In genomic region chr7:125523051-125523450, GRCm38 (mm10) we compare ENCODE assay signal across 20 mouse cellular contexts. TPM values are rescaled to one million over a fixed set of nuclear protein-coding genes. Genes with fewer than 3 reads are reported as not detected.
A peak's percentile ranks its signal among the peaks of the same experiment; 100 is the strongest.
DNase-seq lines count a peak whose midpoint lies in the region; ATAC-seq lines count a peak whose summit lies in the region.
"Had no signal": no experiment of that assay in that cellular context is flagged by ENCODE, and none has a peak within 500 bp of the region (broad histone marks: within the 10 kb centered on the region; RNA-seq: fewer than 3 reads in every experiment).

No protein-coding gene starts in this region.

- no peaks in the 10 kb centered on the region for H3K36me3 ChIP-seq in megakaryocyte, embryonic 14.5 days (replicated peaks; ENCODE audit: low read length)
- H3K36me3 ChIP-seq in liver, embryonic 16.5 days (ENCODE audit: control insufficient read depth, insufficient read depth), result no peaks in the 10 kb centered on the region
- H3K36me3 ChIP-seq: embryonic facial prominence, embryonic 15.5 days; forebrain, embryonic 15.5 days; heart, embryonic 15.5 days; hindbrain, embryonic 15.5 days had no signal

- 7% methylated on average over 3 of the region's 3 CpGs for WGBS in liver, embryonic 16.5 days (ENCODE audit: insufficient replicate concordance)

- no peak for ATAC-seq in megakaryocyte, adult 5-6 weeks (ENCODE audit: poor library complexity, severe bottlenecking)
- ATAC-seq in erythroblast, adult 5-6 weeks (replicated peaks; ENCODE audit: low FRiP score, poor library complexity, severe bottlenecking), result peak; percentile 84
- ATAC-seq in liver, embryonic 16.5 days (ENCODE audit: low read depth), result peak; percentile 94
- ATAC-seq: forebrain, embryonic 15.5 days; Patski had no signal

- H3K27me3 ChIP-seq in megakaryocyte, embryonic 14.5 days (replicated peaks), result peaks cover 11% of the 10 kb centered on the region
- no peaks in the 10 kb centered on the region for H3K27me3 ChIP-seq in liver, embryonic 16.5 days (ENCODE audit: control insufficient read depth, insufficient read depth, low read depth, low read length)
- H3K27me3 ChIP-seq: embryonic facial prominence, embryonic 15.5 days; forebrain, embryonic 15.5 days; heart, embryonic 15.5 days; hindbrain, embryonic 15.5 days had no signal

- H3K4me3 ChIP-seq in megakaryocyte, embryonic 14.5 days (replicated peaks), result peak overlapping the region; percentile 59
- no peak overlapping the region for H3K4me3 ChIP-seq in liver, embryonic 16.5 days (ENCODE audit: low read depth, low read length)
- H3K4me3 ChIP-seq: embryonic facial prominence, embryonic 15.5 days; forebrain, embryonic 15.5 days; heart, embryonic 15.5 days; hindbrain, embryonic 15.5 days; left cerebral cortex, adult 2 months had no signal

- peak overlapping the region; percentile 82 for H3K27ac ChIP-seq in liver, embryonic 16.5 days (ENCODE audit: low read length)
- H3K27ac ChIP-seq: embryonic facial prominence, embryonic 15.5 days; forebrain, embryonic 15.5 days; heart, embryonic 15.5 days; hindbrain, embryonic 15.5 days; left cerebral cortex, adult 2 months had no signal

- peaks cover 25% of the 10 kb centered on the region for H3K4me1 ChIP-seq in megakaryocyte, embryonic 14.5 days
- peaks cover 26% of the 10 kb centered on the region for H3K4me1 ChIP-seq in liver, embryonic 16.5 days (ENCODE audit: control insufficient read depth, low read depth, low read length)
- H3K4me1 ChIP-seq: embryonic facial prominence, embryonic 15.5 days; forebrain, embryonic 15.5 days; heart, embryonic 15.5 days; hindbrain, embryonic 15.5 days had no signal

- H3K4me2 ChIP-seq in liver, embryonic 16.5 days (ENCODE audit: low read depth, low read length), result peak overlapping the region; percentile 43
- H3K4me2 ChIP-seq: embryonic facial prominence, embryonic 15.5 days; forebrain, embryonic 15.5 days; heart, embryonic 15.5 days; hindbrain, embryonic 15.5 days had no signal

- peak; percentile 74 for DNase-seq in adrenal gland, adult 2 months
- DNase-seq in layer of hippocampus, postnatal 36 days, result no peak
- DNase-seq in thymus, postnatal 14 days, result no peak
- DNase-seq in urinary bladder, postnatal 4 days (ENCODE audit: low spot score in 2 of 2), result no peak
- DNase-seq: cerebellum, adult 11 months; kidney, adult 2 months; kidney, postnatal 4 days; lung, postnatal 4 days; right cerebral cortex, postnatal 14 days; thymus, postnatal 25 days had no signal

- H3K9me3 ChIP-seq in megakaryocyte, embryonic 14.5 days, result peaks cover 4% of the 10 kb centered on the region
- H3K9me3 ChIP-seq in liver, embryonic 16.5 days (replicated peaks; ENCODE audit: control insufficient read depth, low read length), result no peaks in the 10 kb centered on the region
- H3K9me3 ChIP-seq: embryonic facial prominence, embryonic 15.5 days; forebrain, embryonic 15.5 days; heart, embryonic 15.5 days; hindbrain, embryonic 15.5 days had no signal

- H3K9ac ChIP-seq in liver, embryonic 16.5 days (ENCODE audit: low read depth, low read length), result peak overlapping the region; percentile 44
- H3K9ac ChIP-seq: embryonic facial prominence, embryonic 15.5 days; forebrain, embryonic 15.5 days; heart, embryonic 15.5 days; hindbrain, embryonic 15.5 days had no signal

RNA-seq across cellular contexts. Expression of gene Il4ra, which starts 28.9 kb away (rescaled TPM):
- 18.5 and 31.9 TPM in 2 replicates for polyA plus RNA-seq in megakaryocyte, embryonic 14.5 days (2012; ENCODE audit: insufficient read depth, low replicate concordance)
- total RNA-seq in megakaryocyte, adult 5-6 weeks (2015), result 11.9 and 15.9 TPM in 2 replicates
- 29.8 and 31.7 TPM in 2 replicates for total RNA-seq in megakaryocyte, adult 5-6 weeks (2017)
- 100 to 1,000 TPM in 1 of 2 experiments, 10 to 100 TPM in 1; 49.6 to 142 TPM for total RNA-seq in adrenal gland, adult 2 months (2021)
- 76.2 and 114 TPM in 2 replicates for polyA plus RNA-seq in adrenal gland, adult 2 months (2012; rRNA removed)
- 1.3 and 6.1 TPM in 2 replicates for total RNA-seq in erythroblast, adult 5-6 weeks (2015; ENCODE audit: low replicate concordance)
- total RNA-seq in erythroblast, adult 5-6 weeks (2017; ENCODE audit: low replicate concordance), result 4.0 and 6.1 TPM in 2 replicates
- 6.2 and 6.9 TPM in 2 replicates for polyA plus RNA-seq in liver, embryonic 16.5 days (2015; fragmentation: Nextera tagmentation; extraction: Ambion mirVana)
- total RNA-seq in layer of hippocampus, postnatal 36 days (2021), result 1 to 10 TPM; 3.1 to 3.5 TPM

RNA-seq across cellular contexts. Expression of gene Nsmce1, which starts 31.7 kb away (rescaled TPM):
- 6.5 and 12.8 TPM in 2 replicates for polyA plus RNA-seq in megakaryocyte, embryonic 14.5 days (2012; ENCODE audit: insufficient read depth, low replicate concordance)
- 62.5 and 74.2 TPM in 2 replicates for total RNA-seq in megakaryocyte, adult 5-6 weeks (2015)
- 73.6 and 73.8 TPM in 2 replicates for total RNA-seq in megakaryocyte, adult 5-6 weeks (2017)
- 10 to 100 TPM; 35.0 to 50.0 TPM for total RNA-seq in adrenal gland, adult 2 months (2021)
- 46.7 and 50.8 TPM in 2 replicates for polyA plus RNA-seq in adrenal gland, adult 2 months (2012; rRNA removed)
- 21.7 and 24.0 TPM in 2 replicates for total RNA-seq in erythroblast, adult 5-6 weeks (2015; ENCODE audit: low replicate concordance)
- total RNA-seq in erythroblast, adult 5-6 weeks (2017; ENCODE audit: low replicate concordance), result 12.8 and 18.6 TPM in 2 replicates
- polyA plus RNA-seq in liver, embryonic 16.5 days (2015; fragmentation: Nextera tagmentation; extraction: Ambion mirVana), result 64.6 and 70.3 TPM in 2 replicates
- 10 to 100 TPM; 14.8 to 18.1 TPM for total RNA-seq in layer of hippocampus, postnatal 36 days (2021)
